Mouse (Mus musculus) liver, embryonic 12.5 days (tissue): Measurements from ENCODE around the gene Mrpl38. TPM values are rescaled to one million over a fixed set of nuclear protein-coding genes. Genes with fewer than 3 reads are reported as not detected.

ENCODE experiments used
- ATAC-seq: fragments of 200-750 bp; cut with Nextera tagmentation; 2 replicates; pipeline ENCODE4 v1.8.0; 2017; ENCODE audit warnings: moderate number of reproducible peaks, mild to moderate bottlenecking, moderate library complexity
- H3K27ac ChIP-seq: fragments of 300-500 bp; sonication (generic); 2 replicates; pipeline ENCODE4 v1.5.1; 2016; ENCODE audit warnings: mild to moderate bottlenecking
- H3K27me3 ChIP-seq: fragments of 300-500 bp; sonication (generic); replicated peaks from 2 replicates; pipeline ENCODE4 v1.6.1; 2016; ENCODE audit warnings: mild to moderate bottlenecking, moderate library complexity
- H3K36me3 ChIP-seq: fragments of 300-500 bp; sonication (generic); 2 replicates; pipeline ENCODE4 v1.6.1; 2016; ENCODE audit warnings: mild to moderate bottlenecking, moderate library complexity
- H3K4me1 ChIP-seq: fragments of 300-500 bp; sonication (generic); 2 replicates; pipeline ENCODE4 v1.6.1; 2016
- H3K4me2 ChIP-seq: fragments of 300-500 bp; sonication (generic); 2 replicates; pipeline ENCODE4 v1.6.1; 2016; ENCODE audit warnings: mild to moderate bottlenecking, moderate library complexity
- H3K4me3 ChIP-seq: fragments of 300-500 bp; sonication (generic); 2 replicates; pipeline ENCODE4 v1.5.1; 2016; ENCODE audit warnings: mild to moderate bottlenecking, moderate library complexity
- H3K9ac ChIP-seq: fragments of 300-500 bp; sonication (generic); 2 replicates; pipeline ENCODE4 v1.6.1; 2016; ENCODE audit warnings: mild to moderate bottlenecking, moderate library complexity
- H3K9me3 ChIP-seq: fragments of 300-500 bp; sonication (generic); replicated peaks from 2 replicates; pipeline ENCODE4 v1.6.1; 2016; ENCODE audit warnings: mild to moderate bottlenecking, moderate library complexity
- WGBS: fragments of 180-500 bp; shearing (Covaris S2); methylation state at CpG from one replicate; pipeline ENCODE4 v1.1.7; 2016; ENCODE audit not compliant: insufficient replicate concordance; 5-methylcytosine and 5-hydroxymethylcytosine counted together
- polyA plus RNA-seq: library from polyadenylated mRNA; unstranded; fragments of >200 nt; fragmentation: Nextera tagmentation; extraction: Ambion mirVana; gene quantifications from 2 replicates; pipeline ENCODE4 v1.2.1, GENCODE M21; 2016

Gene Mrpl38
- polyA plus RNA-seq, 1 experiment from 2014 or later: 81.5 TPM

- Histone ChIP-seq H3K27ac (no peak overlapping the region), H3K4me2 (peak overlapping the region; percentile 68), H3K27me3 (peaks cover 66% of the 10 kb centered on the region), H3K4me3 (no peak overlapping the region), H3K9me3 (no peaks in the 10 kb centered on the region), H3K36me3 (no peaks in the 10 kb centered on the region), H3K9ac (no peak overlapping the region), H3K4me1 (peaks cover 82% of the 10 kb centered on the region)
- ATAC-seq: no peak
- 35% methylated on average over 13 of the region's 14 CpGs for WGBS
Measured at GRCm38 (mm10) chr11:116106963-116107776, 31.5 kb downstream of the Mrpl38 start.

GRCm38 (mm10) chr11:116106154-116106962, 32.3 kb downstream of the Mrpl38 start:
- WGBS: 27% methylated on average over 32 of the region's 32 CpGs
- peaks cover 90% of the 10 kb centered on the region for H3K4me1 ChIP-seq
- H3K27me3 ChIP-seq: peaks cover 58% of the 10 kb centered on the region
- no peak for ATAC-seq
- H3K9me3 ChIP-seq: no peaks in the 10 kb centered on the region
- peak overlapping the region; percentile 57 for H3K4me2 ChIP-seq
- peak overlapping the region; percentile 23; the same call in 1 of the 2 replicates for H3K9ac ChIP-seq
- no peaks in the 10 kb centered on the region for H3K36me3 ChIP-seq
- H3K4me3 ChIP-seq: peak overlapping the region; percentile 16; the same call in 1 of the 2 replicates
- no peak overlapping the region for H3K27ac ChIP-seq

DNA sequence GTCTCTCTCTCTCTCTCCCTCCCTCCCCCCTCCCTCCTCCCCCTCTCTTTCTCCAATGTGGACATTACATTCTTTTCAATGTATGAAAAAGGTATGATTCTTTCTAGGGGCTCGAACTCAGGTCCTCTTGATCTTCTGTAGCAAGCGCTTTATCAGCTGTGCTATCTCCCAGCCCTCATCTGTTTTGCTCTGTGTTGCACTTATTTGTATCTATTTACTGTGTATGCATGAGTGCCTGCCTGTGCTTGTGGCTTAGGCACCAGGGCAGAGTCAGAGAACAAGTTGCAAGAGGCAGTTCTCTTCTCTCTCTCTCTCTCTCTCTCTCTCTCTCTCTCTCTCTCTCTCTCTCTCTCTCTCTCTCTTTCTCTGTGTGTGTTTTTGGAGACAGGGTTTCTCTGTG, 33.6 kb downstream of the Mrpl38 start:
- no peak overlapping the region for H3K4me2 ChIP-seq
- H3K4me1 ChIP-seq: peaks cover 96% of the 10 kb centered on the region

DNA sequence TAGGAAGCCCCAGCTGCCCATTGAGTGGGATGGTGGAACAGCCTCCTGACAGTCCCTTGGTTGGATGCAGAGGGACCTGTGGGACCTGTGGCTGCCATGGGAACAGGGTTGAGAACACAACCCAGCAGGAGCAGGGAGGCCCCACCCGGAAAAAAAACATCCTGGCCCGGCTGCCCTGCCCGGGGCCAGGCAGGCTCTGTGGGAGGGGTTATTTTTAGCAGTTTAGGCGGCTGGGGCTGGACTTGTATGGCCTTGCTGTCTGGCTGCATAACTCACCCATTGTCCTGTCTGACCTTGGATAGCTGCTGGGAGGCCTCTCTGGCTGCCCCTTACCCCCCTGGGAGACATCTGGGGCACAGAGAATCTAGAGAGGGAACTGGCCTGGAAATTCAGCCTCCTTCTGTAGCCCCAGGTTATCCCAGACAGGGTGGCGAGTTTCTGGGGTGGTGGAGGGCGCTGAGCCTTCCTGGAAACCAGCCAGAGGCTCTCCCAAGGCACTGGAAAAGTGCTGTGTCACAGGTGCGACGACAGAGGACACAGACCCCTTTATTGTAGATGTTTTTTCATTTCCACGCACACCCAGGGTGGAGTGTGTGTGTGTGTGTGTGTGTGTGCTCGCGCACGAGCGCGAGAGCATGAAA, 34.5 kb downstream of the Mrpl38 start:
- no peak overlapping the region for H3K9ac ChIP-seq
- H3K4me3 ChIP-seq: no peak overlapping the region
- peaks cover 96% of the 10 kb centered on the region for H3K4me1 ChIP-seq
- no peaks in the 10 kb centered on the region for H3K36me3 ChIP-seq
- no peaks in the 10 kb centered on the region for H3K9me3 ChIP-seq
- H3K4me2 ChIP-seq: peak overlapping the region; percentile 6; the same call in 1 of the 2 replicates
- peak; percentile 48 for ATAC-seq
- WGBS: 44% methylated on average over 14 of the region's 14 CpGs
- H3K27me3 ChIP-seq: peaks cover 36% of the 10 kb centered on the region
- H3K27ac ChIP-seq: 0 out of 2 replicates have a peak overlapping the region, but pooled peaks have one; percentile 34

More for the DNA sequence above, 33.6 kb downstream of the Mrpl38 start:
- Histone ChIP-seq H3K27me3 (peaks cover 45% of the 10 kb centered on the region), H3K27ac (no peak overlapping the region), H3K36me3 (no peaks in the 10 kb centered on the region), H3K9me3 (no peaks in the 10 kb centered on the region), H3K4me3 (no peak overlapping the region), H3K9ac (no peak overlapping the region)
- no peak for ATAC-seq
- WGBS: 62% methylated on average over 2 of the region's 2 CpGs

DNA sequence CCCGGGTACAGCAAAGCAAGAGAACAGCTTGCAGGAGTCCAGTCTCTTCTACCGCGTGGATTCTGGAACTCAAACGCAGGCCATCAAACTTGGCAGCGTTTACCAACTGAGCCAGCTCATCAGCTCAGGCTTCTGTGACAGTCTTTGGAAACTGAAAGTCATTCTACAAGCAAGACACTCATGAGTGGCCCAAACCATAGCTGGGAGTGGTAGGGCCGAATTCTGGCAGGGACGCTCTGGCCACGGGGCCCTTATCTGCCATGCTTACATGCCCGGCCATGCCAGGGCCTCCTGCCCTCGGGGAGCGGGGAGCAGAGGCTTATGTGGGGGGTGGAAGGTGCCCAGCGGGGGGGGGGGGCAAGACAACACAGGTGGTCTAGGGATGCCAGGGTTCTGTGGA, 35.1 kb downstream of the Mrpl38 start:
- no peak overlapping the region for H3K4me2 ChIP-seq
- H3K36me3 ChIP-seq: no peaks in the 10 kb centered on the region
- H3K27me3 ChIP-seq: peaks cover 31% of the 10 kb centered on the region
- H3K4me3 ChIP-seq: no peak overlapping the region
- 63% methylated on average over 12 of the region's 12 CpGs for WGBS
- no peak overlapping the region for H3K9ac ChIP-seq
- peaks cover 96% of the 10 kb centered on the region for H3K4me1 ChIP-seq
- no peak for ATAC-seq
- H3K9me3 ChIP-seq: no peaks in the 10 kb centered on the region
- H3K27ac ChIP-seq: no peak overlapping the region

DNA sequence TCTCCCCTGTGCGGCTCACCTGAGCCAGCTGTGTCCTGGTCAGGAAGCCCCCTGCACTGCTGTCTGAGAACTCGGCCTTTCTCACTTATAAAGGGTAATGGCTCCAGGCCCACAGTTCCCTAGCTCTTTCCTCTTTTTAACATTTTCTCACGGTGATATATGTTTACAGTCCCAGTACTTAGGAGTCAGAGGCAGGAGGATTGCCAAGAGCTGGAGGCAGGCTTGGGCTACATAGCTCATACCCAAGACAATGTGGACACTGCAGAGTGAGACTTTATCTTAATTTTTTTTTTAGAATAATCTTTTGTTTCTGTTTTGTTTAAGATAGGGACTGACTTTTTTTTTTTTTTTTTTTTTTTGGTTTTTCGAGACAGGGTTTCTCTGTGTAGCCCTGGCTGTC, 36.2 kb downstream of the Mrpl38 start:
- Histone ChIP-seq H3K4me2 (no peak overlapping the region; the same call in 1 of the 2 replicates), H3K9ac (no peak overlapping the region), H3K9me3 (no peaks in the 10 kb centered on the region), H3K4me3 (no peak overlapping the region), H3K36me3 (no peaks in the 10 kb centered on the region), H3K4me1 (peaks cover 90% of the 10 kb centered on the region), H3K27me3 (peaks cover 20% of the 10 kb centered on the region), H3K27ac (peak overlapping the region; percentile 68)
- WGBS: 42% methylated on average over 3 of the region's 4 CpGs
- ATAC-seq: no peak

- WGBS: 38% methylated on average over 11 of the region's 11 CpGs
- Histone ChIP-seq H3K27me3 (peaks cover 14% of the 10 kb centered on the region), H3K36me3 (no peaks in the 10 kb centered on the region), H3K27ac (peak overlapping the region; percentile 68), H3K4me1 (peaks cover 85% of the 10 kb centered on the region), H3K4me2 (peak overlapping the region; percentile 21), H3K9me3 (0 out of 2 replicates have a peak, but pooled peaks cover under 1% of the 10 kb centered on the region), H3K9ac (peak overlapping the region; percentile 14; the same call in 1 of the 2 replicates), H3K4me3 (no peak overlapping the region)
- no peak for ATAC-seq
Measured at GRCm38 (mm10) chr11:116101931-116102381, 36.7 kb downstream of the Mrpl38 start.

GRCm38 (mm10) chr11:116100839-116101238, 37.8 kb downstream of the Mrpl38 start:
- peaks cover 3% of the 10 kb centered on the region; the same call in 1 of the 2 replicates for H3K27me3 ChIP-seq
- WGBS: 73% methylated on average over 7 of the region's 7 CpGs
- no peak overlapping the region for H3K4me2 ChIP-seq
- no peak overlapping the region for H3K4me3 ChIP-seq
- H3K9me3 ChIP-seq: 0 out of 2 replicates have a peak, but pooled peaks cover 5% of the 10 kb centered on the region
- H3K4me1 ChIP-seq: peaks cover 74% of the 10 kb centered on the region
- no peak for ATAC-seq
- H3K36me3 ChIP-seq: no peaks in the 10 kb centered on the region
- H3K27ac ChIP-seq: no peak overlapping the region
- H3K9ac ChIP-seq: no peak overlapping the region

DNA sequence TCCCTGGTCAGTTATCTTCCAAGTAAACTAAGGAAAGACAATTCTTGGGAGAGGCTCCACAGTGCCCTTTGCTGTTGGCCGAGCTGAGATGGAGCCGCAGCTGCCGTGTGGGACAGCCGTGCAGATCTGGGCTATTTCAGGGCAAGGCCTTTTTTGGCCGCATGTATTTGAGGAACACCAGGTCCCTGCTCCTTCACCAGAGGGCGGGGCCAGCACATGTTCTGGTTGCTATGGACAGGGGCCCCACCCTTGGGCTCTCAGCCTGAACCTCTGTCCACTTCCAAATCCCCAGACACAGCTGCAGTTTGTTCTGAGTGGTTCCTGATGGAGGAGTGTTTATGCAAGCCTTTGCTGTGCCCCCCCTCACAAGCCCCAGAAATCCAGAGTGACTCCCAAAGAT, 38.3 kb downstream of the Mrpl38 start:
- Histone ChIP-seq H3K4me3 (no peak overlapping the region), H3K4me1 (peaks cover 72% of the 10 kb centered on the region), H3K36me3 (no peaks in the 10 kb centered on the region), H3K27ac (no peak overlapping the region), H3K27me3 (no peaks in the 10 kb centered on the region; the same call in 1 of the 2 replicates), H3K4me2 (no peak overlapping the region), H3K9me3 (0 out of 2 replicates have a peak, but pooled peaks cover 5% of the 10 kb centered on the region), H3K9ac (no peak overlapping the region)
- no peak for ATAC-seq
- 49% methylated on average over 6 of the region's 6 CpGs for WGBS

DNA sequence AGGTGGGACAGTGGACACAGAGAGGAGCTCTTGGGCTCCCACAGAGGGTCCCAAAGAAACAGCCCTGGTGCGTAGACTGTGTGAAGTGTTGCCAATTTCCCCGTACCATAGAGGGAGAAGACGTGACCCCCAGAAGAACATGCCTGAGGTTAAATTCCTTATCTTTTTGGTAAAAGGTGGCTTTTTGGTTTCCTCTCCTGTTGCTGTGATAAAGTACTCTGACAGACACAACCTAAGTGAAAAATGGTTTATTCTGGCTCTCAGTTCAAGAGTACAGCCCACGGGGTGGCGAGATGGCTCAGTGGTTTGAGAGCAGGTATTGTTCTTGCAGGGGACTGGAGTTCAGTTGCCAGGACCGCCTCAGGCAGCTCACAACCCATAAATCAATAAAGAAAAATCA, 39.2 kb downstream of the Mrpl38 start:
- Histone ChIP-seq H3K9me3 (0 out of 2 replicates have a peak, but pooled peaks cover 5% of the 10 kb centered on the region), H3K36me3 (no peaks in the 10 kb centered on the region), H3K4me1 (peaks cover 73% of the 10 kb centered on the region), H3K4me3 (no peak overlapping the region), H3K27ac (no peak overlapping the region), H3K27me3 (no peaks in the 10 kb centered on the region), H3K9ac (no peak overlapping the region), H3K4me2 (no peak overlapping the region)
- 34% methylated on average over 6 of the region's 6 CpGs for WGBS
- ATAC-seq: no peak

- 0 out of 2 replicates have a peak, but pooled peaks cover 5% of the 10 kb centered on the region for H3K9me3 ChIP-seq
- no peak overlapping the region for H3K4me3 ChIP-seq
- no peaks in the 10 kb centered on the region for H3K27me3 ChIP-seq
- ATAC-seq: no peak
- H3K36me3 ChIP-seq: no peaks in the 10 kb centered on the region
- WGBS: 63% methylated on average over 14 of the region's 14 CpGs
- no peak overlapping the region; the same call in 1 of the 2 replicates for H3K27ac ChIP-seq
- H3K9ac ChIP-seq: no peak overlapping the region
- peaks cover 71% of the 10 kb centered on the region for H3K4me1 ChIP-seq
- H3K4me2 ChIP-seq: no peak overlapping the region
Measured at GRCm38 (mm10) chr11:116098711-116099460, 39.8 kb downstream of the Mrpl38 start.
